Mouse (Mus musculus) liver, embryonic 16.5 days (tissue): Measurements from ENCODE around the gene Ryr2. TPM values are rescaled to one million over a fixed set of nuclear protein-coding genes. Genes with fewer than 3 reads are reported as not detected.
A peak's percentile ranks its signal among the peaks of the same experiment; 100 is the strongest.

Source experiments
- ATAC-seq: fragments of 200-750 bp; cut with Nextera tagmentation; 2 replicates; pipeline ENCODE4 v1.8.0; 2017; ENCODE audit warnings: low read depth, mild to moderate bottlenecking, moderate number of reproducible peaks, moderate library complexity
- H3K27ac ChIP-seq: fragments of 300-500 bp; sonication (generic); 2 replicates; pipeline ENCODE4 v1.5.1; 2014; ENCODE audit warnings: mild to moderate bottlenecking, low read length
- H3K27me3 ChIP-seq: fragments of 300-500 bp; sonication (generic); 2 replicates; pipeline ENCODE4 v1.6.1; 2014; ENCODE audit warnings: low read depth, low read length, mixed read lengths; ENCODE audit not compliant: control insufficient read depth, insufficient read depth
- H3K36me3 ChIP-seq: fragments of 300-500 bp; sonication (generic); 2 replicates; pipeline ENCODE4 v1.6.1; 2014; ENCODE audit warnings: mild to moderate bottlenecking; ENCODE audit not compliant: control insufficient read depth, insufficient read depth
- H3K4me1 ChIP-seq: fragments of 300-500 bp; sonication (generic); 2 replicates; pipeline ENCODE4 v1.6.1; 2014; ENCODE audit warnings: low read depth, low read length, mixed read lengths; ENCODE audit not compliant: control insufficient read depth
- H3K4me2 ChIP-seq: fragments of 300-500 bp; sonication (generic); 2 replicates; pipeline ENCODE4 v1.6.1; 2014; ENCODE audit warnings: low read depth, low read length, mixed read lengths
- H3K4me3 ChIP-seq: fragments of 300-500 bp; sonication (generic); 2 replicates; pipeline ENCODE4 v1.5.1; 2014; ENCODE audit warnings: low read depth, mild to moderate bottlenecking, low read length
- H3K9ac ChIP-seq: fragments of 300-500 bp; sonication (generic); 2 replicates; pipeline ENCODE4 v1.6.1; 2014; ENCODE audit warnings: low read depth, low read length
- H3K9me3 ChIP-seq: fragments of 300-500 bp; sonication (generic); replicated peaks from 2 replicates; pipeline ENCODE4 v1.6.1; 2016; ENCODE audit warnings: low read length; ENCODE audit not compliant: control insufficient read depth
- WGBS: fragments of 180-500 bp; shearing (Covaris S2); extraction: QIAGEN DNeasy Blood & Tissue Kit; methylation state at CpG from one replicate; pipeline ENCODE4 v1.1.7; 2014; ENCODE audit not compliant: insufficient replicate concordance; 5-methylcytosine and 5-hydroxymethylcytosine counted together
- polyA plus RNA-seq: library from polyadenylated mRNA; unstranded; fragments of >200 nt; fragmentation: Nextera tagmentation; extraction: Ambion mirVana; gene quantifications from 2 replicates; pipeline ENCODE4 v1.2.1, GENCODE M21; 2015

Gene Ryr2
- polyA plus RNA-seq, 1 experiment from 2014 or later: 0.24 TPM

- no peak for ATAC-seq
- WGBS: 72% methylated on average over 9 of the region's 9 CpGs
- H3K27me3 ChIP-seq: no peaks in the 10 kb centered on the region
- no peaks in the 10 kb centered on the region for H3K4me1 ChIP-seq
- no peak overlapping the region for H3K27ac ChIP-seq
- H3K9me3 ChIP-seq: no peaks in the 10 kb centered on the region
- no peaks in the 10 kb centered on the region for H3K36me3 ChIP-seq
- H3K4me3 ChIP-seq: no peak overlapping the region
- H3K4me2 ChIP-seq: no peak overlapping the region
- H3K9ac ChIP-seq: no peak overlapping the region
Measured at GRCm38 (mm10) chr13:11745479-11745878, 361.3 kb downstream of the Ryr2 start.

GRCm38 (mm10) chr13:11738211-11738610 lies 368.5 kb downstream of the Ryr2 start:
- Histone ChIP-seq H3K9me3 (no peaks in the 10 kb centered on the region), H3K4me3 (no peak overlapping the region), H3K4me1 (no peaks in the 10 kb centered on the region), H3K4me2 (no peak overlapping the region), H3K36me3 (no peaks in the 10 kb centered on the region), H3K27me3 (no peaks in the 10 kb centered on the region), H3K27ac (no peak overlapping the region), H3K9ac (no peak overlapping the region)
- 75% methylated on average over 12 of the region's 12 CpGs for WGBS
- 0 out of 2 replicates have a peak, but pooled peaks have one; percentile 11 for ATAC-seq

GRCm38 (mm10) chr13:11716216-11716615 lies 390.5 kb downstream of the Ryr2 start:
- Histone ChIP-seq H3K9ac (no peak overlapping the region), H3K36me3 (no peaks in the 10 kb centered on the region), H3K4me2 (no peak overlapping the region), H3K4me3 (no peak overlapping the region), H3K4me1 (no peaks in the 10 kb centered on the region), H3K27ac (no peak overlapping the region), H3K9me3 (no peaks in the 10 kb centered on the region), H3K27me3 (no peaks in the 10 kb centered on the region)
- 83% methylated on average over 4 of the region's 4 CpGs for WGBS
- no peak for ATAC-seq

- ATAC-seq: no peak
- H3K4me1 ChIP-seq: no peaks in the 10 kb centered on the region
- H3K9me3 ChIP-seq: no peaks in the 10 kb centered on the region
- 64% methylated on average over 7 of the region's 7 CpGs for WGBS
- no peak overlapping the region for H3K27ac ChIP-seq
- no peaks in the 10 kb centered on the region for H3K36me3 ChIP-seq
- no peaks in the 10 kb centered on the region for H3K27me3 ChIP-seq
- no peak overlapping the region for H3K4me3 ChIP-seq
- no peak overlapping the region for H3K9ac ChIP-seq
- H3K4me2 ChIP-seq: no peak overlapping the region
Measured at GRCm38 (mm10) chr13:11709708-11710471, 396.9 kb downstream of the Ryr2 start.

GRCm38 (mm10) chr13:11701721-11702120 lies 405.0 kb downstream of the Ryr2 start:
- Histone ChIP-seq H3K9ac (no peak overlapping the region), H3K36me3 (no peaks in the 10 kb centered on the region), H3K9me3 (no peaks in the 10 kb centered on the region), H3K4me2 (no peak overlapping the region), H3K27ac (no peak overlapping the region), H3K4me3 (no peak overlapping the region), H3K27me3 (no peaks in the 10 kb centered on the region), H3K4me1 (no peaks in the 10 kb centered on the region)
- WGBS: 83% methylated on average over 3 of the region's 3 CpGs
- ATAC-seq: no peak

- Histone ChIP-seq H3K4me1 (no peaks in the 10 kb centered on the region), H3K9ac (no peak overlapping the region), H3K36me3 (no peaks in the 10 kb centered on the region), H3K4me3 (no peak overlapping the region), H3K4me2 (no peak overlapping the region), H3K27ac (no peak overlapping the region), H3K27me3 (no peaks in the 10 kb centered on the region), H3K9me3 (no peaks in the 10 kb centered on the region)
- 59% methylated on average over 1 of the region's 1 CpGs for WGBS
- peak; percentile 27; the same call in 1 of the 2 replicates for ATAC-seq
Measured at GRCm38 (mm10) chr13:11696496-11696895, 410.2 kb downstream of the Ryr2 start.

GRCm38 (mm10) chr13:11681802-11682201 lies 424.9 kb downstream of the Ryr2 start:
- Histone ChIP-seq H3K27ac (no peak overlapping the region), H3K27me3 (no peaks in the 10 kb centered on the region), H3K9ac (no peak overlapping the region), H3K9me3 (no peaks in the 10 kb centered on the region), H3K4me1 (no peaks in the 10 kb centered on the region), H3K4me2 (no peak overlapping the region), H3K4me3 (no peak overlapping the region), H3K36me3 (no peaks in the 10 kb centered on the region)
- no peak; the same call in 1 of the 2 replicates for ATAC-seq
- 68% methylated on average over 4 of the region's 4 CpGs for WGBS

GRCm38 (mm10) chr13:11662815-11663214 lies 443.9 kb downstream of the Ryr2 start:
- Histone ChIP-seq H3K4me1 (no peaks in the 10 kb centered on the region), H3K9me3 (no peaks in the 10 kb centered on the region), H3K4me3 (no peak overlapping the region), H3K27ac (no peak overlapping the region), H3K27me3 (no peaks in the 10 kb centered on the region), H3K36me3 (no peaks in the 10 kb centered on the region), H3K4me2 (no peak overlapping the region), H3K9ac (no peak overlapping the region)
- ATAC-seq: no peak

- H3K4me2 ChIP-seq: no peak overlapping the region
- 61% methylated on average over 1 of the region's 1 CpGs for WGBS
- H3K9ac ChIP-seq: no peak overlapping the region
- no peaks in the 10 kb centered on the region for H3K4me1 ChIP-seq
- no peak for ATAC-seq
- no peaks in the 10 kb centered on the region for H3K36me3 ChIP-seq
- H3K9me3 ChIP-seq: no peaks in the 10 kb centered on the region
- no peak overlapping the region for H3K27ac ChIP-seq
- no peaks in the 10 kb centered on the region for H3K27me3 ChIP-seq
- H3K4me3 ChIP-seq: no peak overlapping the region
Measured at GRCm38 (mm10) chr13:11644846-11645245, 461.9 kb downstream of the Ryr2 start.
